Mouse (Mus musculus) CD4-positive naive resting alpha-beta T cell, adult 76 days (primary cell): ENCODE results near the gene Erich3. TPM values are rescaled to one million over a fixed set of nuclear protein-coding genes. Genes with fewer than 3 reads are reported as not detected.

ENCODE experiments used
- total RNA-seq: library from RNA; stranded (reverse); gene quantifications from one replicate; pipeline ENCODE4 v1.2.4, GENCODE M21; 2023

Gene Erich3
- total RNA-seq, result not detected

DNA sequence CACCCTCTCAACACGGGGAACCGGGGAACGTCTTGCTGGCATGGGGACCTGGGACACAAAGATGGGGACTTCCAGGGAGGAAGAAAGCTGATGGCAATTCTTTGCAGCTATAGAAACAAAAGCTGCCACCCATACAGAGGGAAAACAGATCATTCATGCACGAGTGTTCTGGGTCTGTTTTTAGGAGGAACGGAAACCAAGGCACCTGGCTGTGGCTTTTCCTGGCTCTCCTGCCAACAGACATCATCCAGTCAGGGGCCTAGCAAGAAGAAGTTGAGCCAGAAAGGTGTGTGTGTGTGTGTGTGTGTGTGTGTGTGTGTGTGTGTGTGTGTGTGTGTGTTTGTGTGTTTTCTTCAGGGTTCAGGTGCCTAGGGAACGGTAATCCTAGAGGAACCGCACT lies at the start of gene Erich3:
Gene Erich3, plus strand, starts transcription at position 315 of the 400 bp plus-strand sequence.

Other genes with a start within 250 kb of the Erich3 start
- 3.6 TPM for gene Cryz, start 67.1 kb upstream of the Erich3 start, total RNA-seq
- gene Tyw3, start 66.8 kb upstream of the Erich3 start, total RNA-seq, result 8.2 TPM